Mouse (Mus musculus) neutrophil, adult 65 days (primary cell): ENCODE results near the gene Dlx1. TPM values are rescaled to one million over a fixed set of nuclear protein-coding genes. Genes with fewer than 3 reads are reported as not detected.

ENCODE experiments used
- total RNA-seq: library from RNA; stranded (reverse); gene quantifications from 2 replicates; pipeline ENCODE4 v1.2.4, GENCODE M21; 2023

Dlx1 gene
- not detected in 2 replicates for total RNA-seq

GRCm38 (mm10) chr2:71528014-71528713, at the start of gene Dlx1:
Gene Dlx1, plus strand, starts transcription at chr2:71528113.

DNA sequence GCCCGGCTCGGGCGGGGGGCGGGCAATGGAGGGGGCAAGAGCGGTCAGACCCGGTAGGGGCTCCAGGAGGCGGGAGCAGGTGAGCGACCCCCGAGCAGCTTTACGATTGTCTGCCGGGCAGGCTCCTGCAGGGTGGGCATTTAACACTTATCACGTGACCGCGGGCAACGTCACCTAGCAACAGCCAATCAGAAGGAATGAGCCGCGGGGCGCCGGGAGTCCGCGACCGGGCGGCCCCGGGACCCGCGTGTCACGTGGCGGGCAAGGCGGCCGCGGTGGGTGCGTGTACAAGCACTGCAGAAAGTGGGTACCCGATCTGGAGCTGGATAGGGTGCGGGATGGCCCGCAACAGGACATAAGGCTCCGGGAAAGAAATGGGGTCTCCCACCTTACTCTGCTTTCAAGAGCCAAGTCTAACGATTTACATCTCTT, 18.7 kb downstream of the Dlx1 start, which contains the start of gene Dlx2:
Dlx2 (minus strand) TSS at position 115 of the 432 bp plus-strand sequence.

Other genes starting within 250 kb of the Dlx1 start
- 50.8 and 63.7 TPM in 2 replicates for gene Slc25a12, start 160.4 kb upstream of the Dlx1 start, total RNA-seq
- gene Hat1, start 139.2 kb upstream of the Dlx1 start, total RNA-seq: 29.3 and 37.6 TPM in 2 replicates
- 5.7 and 7.0 TPM in 2 replicates for gene Metap1d, start 74.8 kb upstream of the Dlx1 start, total RNA-seq
- gene Dlx2, start 18.6 kb downstream of the Dlx1 start, total RNA-seq: not detected in 2 replicates
- 16.4 and 23.7 TPM in 2 replicates for gene Itga6, start 217.5 kb downstream of the Dlx1 start, total RNA-seq